Mouse (Mus musculus): ENCODE data around the gene Fuk. TPM values are rescaled to one million over a fixed set of nuclear protein-coding genes. Genes with fewer than 3 reads are reported as not detected.
"Not testable (repeated sequence)": the region's sequence is repeated elsewhere in the genome, so short reads cannot be mapped to it uniquely, and the experiment has no call there.

The Fuk gene
- polyA plus RNA-seq, 1 experiment: 9.8 TPM

DNA sequence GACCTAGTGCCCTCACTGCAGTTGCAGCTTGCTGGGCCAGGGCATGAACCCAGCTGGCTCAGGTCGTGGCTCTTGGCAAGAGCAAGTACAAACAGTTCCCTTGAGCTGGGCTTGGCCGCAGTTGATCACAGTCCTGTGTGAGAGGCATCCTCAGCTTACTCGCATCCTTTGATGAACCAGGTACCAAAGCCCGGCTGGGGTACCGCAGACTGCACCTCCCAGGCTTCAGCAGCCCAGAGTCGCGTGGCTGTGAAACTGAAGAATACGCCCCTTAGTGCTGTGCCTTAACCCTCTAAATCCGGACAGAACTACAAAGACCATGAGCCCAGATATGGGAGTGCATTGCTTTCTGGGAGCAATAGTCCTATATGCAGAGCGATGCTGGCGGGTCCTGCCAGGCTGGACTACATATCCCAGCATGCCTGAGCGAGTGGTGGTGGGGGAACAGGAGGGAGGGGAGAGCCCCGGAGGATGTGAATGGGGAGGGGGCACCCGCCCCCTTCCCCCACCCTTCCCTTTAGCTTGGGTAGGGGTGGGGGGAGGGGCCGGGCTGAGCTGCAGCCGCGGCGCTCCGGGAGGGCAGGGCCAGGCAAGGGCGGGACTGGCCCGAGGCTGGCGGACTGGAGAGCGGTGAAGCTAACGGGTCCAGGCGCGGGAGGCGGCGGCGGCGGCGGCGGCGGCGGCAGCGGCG is 17.2 kb upstream of the Fuk start, which contains the start of gene St3gal2:
Gene St3gal2 (plus strand): TSS at position 582 of the 691 bp plus-strand sequence.
- peak; percentile 62 for DNase-seq (ENCODE audit: low spot score)

DNA sequence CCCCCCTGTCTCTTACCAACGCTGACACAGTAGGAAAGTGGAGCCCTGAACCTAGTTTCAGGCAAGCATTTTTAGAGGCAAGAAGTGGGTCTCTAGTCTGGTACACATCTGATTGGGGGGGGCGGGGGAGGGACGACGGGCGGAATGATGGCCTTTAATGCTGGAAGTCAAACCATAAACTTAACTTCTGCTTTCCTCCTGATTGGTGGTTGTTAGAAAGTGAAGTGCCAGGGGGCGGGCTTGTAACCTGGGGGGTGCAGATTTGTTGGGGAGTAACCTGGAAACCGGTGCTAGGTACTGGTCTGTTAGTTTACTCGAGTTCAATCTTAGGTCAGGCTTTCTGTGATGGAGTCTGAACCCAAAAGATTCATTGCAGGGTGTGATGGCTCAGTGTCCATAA is 16.2 kb upstream of the Fuk start:
- no peak for DNase-seq (ENCODE audit: low spot score)

GRCm38 (mm10) chr8:110918027-110918426 is 15.7 kb upstream of the Fuk start:
- no peak for DNase-seq (ENCODE audit: low spot score)

- DNase-seq (ENCODE audit: low spot score): no peak
These were observed 15.1 kb upstream of the Fuk start for GRCm38 (mm10) chr8:110917415-110917814.

GRCm38 (mm10) chr8:110911576-110912570 is 9.6 kb upstream of the Fuk start:
- no peak for DNase-seq (ENCODE audit: low spot score)

GRCm38 (mm10) chr8:110909850-110910249 is 7.6 kb upstream of the Fuk start:
- DNase-seq (ENCODE audit: low spot score): not testable (repeated sequence)

DNA sequence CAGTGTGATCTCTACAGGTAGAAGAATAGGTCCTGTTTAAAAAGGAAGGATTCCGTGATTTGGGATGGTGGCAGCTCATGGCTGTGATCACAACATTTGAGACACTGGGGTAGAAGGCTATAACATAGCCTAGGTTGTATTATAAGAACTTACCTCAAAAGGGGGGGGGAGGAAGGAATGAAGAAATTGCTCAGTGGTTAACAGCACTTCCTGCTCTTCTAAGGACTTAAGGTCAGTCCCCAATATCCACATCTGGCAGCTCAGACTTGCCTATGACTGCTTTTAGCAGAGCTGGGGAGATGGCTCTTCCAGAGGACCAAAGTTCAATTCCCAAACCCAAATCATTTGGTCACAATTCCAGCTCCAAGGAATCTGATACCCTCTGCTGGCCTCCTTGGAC is 4.4 kb upstream of the Fuk start:
- no peak for DNase-seq (ENCODE audit: low spot score)

DNA sequence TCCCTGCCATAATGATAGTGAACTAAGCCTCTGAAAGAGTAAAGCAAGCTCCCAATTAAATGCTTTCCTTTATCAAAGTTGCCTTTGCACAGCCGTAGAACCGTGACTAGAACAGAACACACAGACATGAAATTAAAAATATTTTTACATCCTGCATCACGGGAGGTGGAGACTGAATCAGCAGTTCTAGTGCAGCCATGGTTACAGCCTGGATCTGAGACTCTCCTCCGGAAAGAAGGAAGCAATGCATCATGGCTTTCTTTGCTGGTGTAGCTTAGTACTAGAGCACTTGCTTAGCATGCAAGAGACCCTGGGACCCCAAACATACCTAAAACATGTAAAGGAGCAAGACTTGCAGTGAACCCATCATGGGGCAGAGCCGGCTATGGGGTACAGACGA is 3.1 kb upstream of the Fuk start:
- no peak for DNase-seq (ENCODE audit: low spot score)

DNA sequence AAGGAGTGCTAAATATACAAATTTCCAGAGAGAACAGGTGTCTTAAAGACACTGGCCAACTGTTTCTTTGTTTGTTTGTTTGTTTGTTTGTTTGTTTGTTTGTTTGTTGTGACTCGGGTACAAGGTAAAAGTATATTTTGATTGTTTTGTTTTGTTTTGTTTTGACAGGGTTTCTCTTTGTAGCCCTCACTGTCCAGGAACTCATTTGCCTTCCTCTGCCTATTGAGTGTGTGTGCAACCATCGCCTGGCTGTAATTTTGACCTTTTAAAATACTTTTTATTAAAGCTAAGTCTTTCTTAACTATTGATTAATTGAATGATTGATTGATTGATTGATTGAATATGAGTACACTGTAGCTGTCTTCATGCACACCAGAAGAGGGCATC is 284 bp upstream of the Fuk start:
- no peak for DNase-seq (ENCODE audit: low spot score)

- DNase-seq (ENCODE audit: low spot score): no peak
These were observed 1.2 kb downstream of the Fuk start for GRCm38 (mm10) chr8:110901056-110901455.

DNA sequence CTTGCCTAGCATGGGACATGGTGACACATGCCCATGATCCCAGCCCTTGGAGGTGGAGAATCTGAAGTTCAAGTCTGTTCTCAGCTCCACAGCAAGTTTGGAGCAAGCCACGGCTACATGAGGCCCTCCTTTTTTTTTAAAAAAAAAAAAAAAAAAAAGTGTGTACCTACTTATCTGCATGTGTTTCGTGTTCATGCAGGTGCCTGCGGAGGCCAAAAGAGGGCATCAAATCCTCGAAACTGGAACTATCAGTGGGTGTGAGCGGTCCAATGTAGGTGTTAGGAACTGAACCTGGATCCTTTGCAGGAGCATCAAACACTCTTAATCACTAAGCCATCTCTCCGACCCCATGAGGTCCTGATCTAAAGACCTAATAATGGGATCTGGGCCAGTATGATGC is 4.8 kb downstream of the Fuk start:
- no peak for DNase-seq (ENCODE audit: low spot score)

- DNase-seq (ENCODE audit: low spot score): no peak
These were observed 6.5 kb downstream of the Fuk start for GRCm38 (mm10) chr8:110895812-110896211.

- DNase-seq (ENCODE audit: low spot score): no peak
These were observed 7.0 kb downstream of the Fuk start for GRCm38 (mm10) chr8:110895254-110895653.

- DNase-seq (ENCODE audit: low spot score): no peak
These were observed 7.4 kb downstream of the Fuk start for GRCm38 (mm10) chr8:110894851-110895250.

- no peak for DNase-seq (ENCODE audit: low spot score)
These were observed 9.4 kb downstream of the Fuk start for GRCm38 (mm10) chr8:110892913-110893312.

GRCm38 (mm10) chr8:110892040-110892439 is 10.2 kb downstream of the Fuk start:
- DNase-seq (ENCODE audit: low spot score): no peak

GRCm38 (mm10) chr8:110889904-110890470 is 12.3 kb downstream of the Fuk start:
- DNase-seq (ENCODE audit: low spot score): no peak

DNA sequence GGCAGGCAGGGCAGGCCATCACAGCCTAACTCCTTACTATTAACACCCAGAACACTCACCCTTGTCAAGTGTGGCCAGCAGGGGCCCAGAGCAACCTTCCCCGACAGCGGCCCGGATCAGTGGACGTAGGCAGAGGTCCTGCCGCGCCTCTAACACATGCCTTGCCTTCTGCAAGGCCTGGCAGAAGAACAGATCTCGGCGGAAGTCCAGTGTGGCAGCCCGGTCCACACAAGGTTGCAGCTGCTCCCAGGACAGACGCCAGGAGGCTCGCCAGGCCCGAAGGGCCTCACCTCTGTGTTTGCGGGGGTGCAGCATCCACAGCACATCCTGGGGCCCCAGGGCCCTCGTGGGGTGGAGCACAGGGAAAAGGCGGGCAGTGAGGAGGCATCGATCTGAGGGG is 13.4 kb downstream of the Fuk start:
- no peak for DNase-seq (ENCODE audit: low spot score)

GRCm38 (mm10) chr8:110888441-110888840 is 13.8 kb downstream of the Fuk start:
- no peak for DNase-seq (ENCODE audit: low spot score)

DNA sequence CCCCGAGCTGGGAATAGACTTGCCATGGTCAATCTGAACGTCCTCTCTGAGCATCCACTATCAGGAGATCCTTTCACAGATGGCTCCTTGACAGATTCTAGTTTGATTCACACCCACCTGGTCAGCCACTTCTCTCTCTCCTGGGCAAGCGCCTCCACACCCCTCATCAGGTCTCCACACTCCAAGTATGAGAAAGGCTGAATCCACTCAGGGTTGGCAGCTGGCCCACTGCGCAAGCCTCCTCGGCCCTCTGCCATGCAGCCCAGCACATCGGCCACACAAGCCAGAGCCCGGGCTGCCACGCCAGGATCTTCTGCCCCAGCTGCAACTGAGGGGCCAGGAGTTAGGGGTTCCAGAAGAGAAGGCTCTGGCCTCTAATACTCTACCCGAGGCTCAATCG is 14.7 kb downstream of the Fuk start:
- DNase-seq (ENCODE audit: low spot score): no peak

DNA sequence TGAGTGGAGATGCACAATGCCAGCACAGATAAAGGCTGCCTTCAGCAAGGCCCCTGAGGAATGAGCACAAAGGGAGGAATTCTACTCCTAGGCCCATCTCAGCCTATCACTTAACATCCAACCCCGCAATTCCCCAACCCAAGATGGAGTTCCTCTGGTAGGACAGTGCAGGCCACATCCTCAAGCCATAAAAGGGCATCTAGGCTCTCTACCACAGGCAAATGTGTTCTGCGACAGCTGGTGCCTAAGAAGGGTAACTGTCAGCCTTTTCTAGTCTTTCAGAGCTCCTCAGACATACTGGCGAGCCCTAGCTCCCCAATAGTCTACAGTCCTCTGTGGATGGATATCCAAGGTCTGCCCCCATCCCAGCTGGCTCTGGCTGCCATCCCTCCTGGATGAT is 15.7 kb downstream of the Fuk start:
- DNase-seq (ENCODE audit: low spot score): no peak

- no peak for DNase-seq (ENCODE audit: low spot score)
These were observed 18.5 kb downstream of the Fuk start for GRCm38 (mm10) chr8:110883824-110884223.
